Mouse (Mus musculus) forebrain, embryonic 16.5 days (tissue): ENCODE measurements around the gene Mapk8ip1. TPM values are rescaled to one million over a fixed set of nuclear protein-coding genes. Genes with fewer than 3 reads are reported as not detected.

ENCODE experiments used
- ATAC-seq: fragments of 200-750 bp; cut with Nextera tagmentation; 2 replicates; pipeline ENCODE4 v1.8.0; 2017; ENCODE audit warnings: mild to moderate bottlenecking, moderate library complexity
- H3K27ac ChIP-seq: fragments of 300-500 bp; sonication (generic); 2 replicates; pipeline ENCODE4 v1.5.1; 2014; ENCODE audit warnings: low read length, control low read depth
- H3K27me3 ChIP-seq: fragments of 300-500 bp; sonication (generic); replicated peaks from 2 replicates; pipeline ENCODE4 v1.6.1; 2014; ENCODE audit warnings: low read length; ENCODE audit not compliant: control insufficient read depth, insufficient read depth
- H3K36me3 ChIP-seq: fragments of 300-500 bp; sonication (generic); 2 replicates; pipeline ENCODE4 v1.6.1; 2014; ENCODE audit not compliant: control insufficient read depth, insufficient read depth
- H3K4me1 ChIP-seq: fragments of 300-500 bp; sonication (generic); replicated peaks from 2 replicates; pipeline ENCODE4 v1.6.1; 2014; ENCODE audit warnings: low read length; ENCODE audit not compliant: control insufficient read depth, insufficient read depth
- H3K4me2 ChIP-seq: fragments of 300-500 bp; sonication (generic); 2 replicates; pipeline ENCODE4 v1.6.1; 2014; ENCODE audit warnings: mild to moderate bottlenecking, low read length, control low read depth
- H3K4me3 ChIP-seq: fragments of 300-500 bp; sonication (generic); replicated peaks from 2 replicates; pipeline ENCODE4 v1.5.1; 2014; ENCODE audit warnings: mild to moderate bottlenecking, low read length, control low read depth
- H3K9ac ChIP-seq: fragments of 300-500 bp; sonication (generic); replicated peaks from 2 replicates; pipeline ENCODE4 v1.6.1; 2014; ENCODE audit warnings: low read depth, low read length, control low read depth
- H3K9me3 ChIP-seq: fragments of 300-500 bp; sonication (generic); 2 replicates; pipeline ENCODE4 v1.6.1; 2016; ENCODE audit warnings: low read length; ENCODE audit not compliant: control insufficient read depth
- WGBS: fragments of 180-500 bp; shearing (Covaris S2); extraction: QIAGEN DNeasy Blood & Tissue Kit; methylation state at CpG from one replicate; pipeline ENCODE4 v1.1.7; 2014; 5-methylcytosine and 5-hydroxymethylcytosine counted together
- polyA plus RNA-seq: library from polyadenylated mRNA; unstranded; fragments of >200 nt; fragmentation: Nextera tagmentation; extraction: Ambion mirVana; gene quantifications from 2 replicates; pipeline ENCODE4 v1.2.1, GENCODE M21; 2015

Mapk8ip1 gene
- polyA plus RNA-seq, 1 experiment from 2014 or later = 101 TPM

GRCm38 (mm10) chr2:92380495-92381050, 20.5 kb downstream of the Mapk8ip1 start:
- Histone ChIP-seq H3K4me2 (no peak overlapping the region), H3K27ac (no peak overlapping the region), H3K36me3 (peaks cover 19% of the 10 kb centered on the region), H3K4me1 (peaks cover 8% of the 10 kb centered on the region), H3K4me3 (no peak overlapping the region), H3K27me3 (no peaks in the 10 kb centered on the region), H3K9ac (no peak overlapping the region), H3K9me3 (no peaks in the 10 kb centered on the region)
- 85% methylated on average over 6 of the region's 6 CpGs for WGBS
- no peak for ATAC-seq

GRCm38 (mm10) chr2:92379783-92380494, 21.1 kb downstream of the Mapk8ip1 start:
- ATAC-seq = no peak
- H3K4me2 ChIP-seq = no peak overlapping the region
- peaks cover 13% of the 10 kb centered on the region; the same call in 1 of the 2 replicates for H3K36me3 ChIP-seq
- H3K4me3 ChIP-seq = no peak overlapping the region
- 81% methylated on average over 17 of the region's 17 CpGs for WGBS
- H3K4me1 ChIP-seq = peaks cover 8% of the 10 kb centered on the region
- no peaks in the 10 kb centered on the region for H3K9me3 ChIP-seq
- H3K27me3 ChIP-seq = no peaks in the 10 kb centered on the region
- no peak overlapping the region for H3K27ac ChIP-seq
- no peak overlapping the region for H3K9ac ChIP-seq

GRCm38 (mm10) chr2:92377320-92377719, 23.7 kb downstream of the Mapk8ip1 start:
- H3K4me3 ChIP-seq = no peak overlapping the region
- no peak overlapping the region for H3K27ac ChIP-seq
- WGBS = 94% methylated on average over 7 of the region's 7 CpGs
- peaks cover 6% of the 10 kb centered on the region; the same call in 1 of the 2 replicates for H3K36me3 ChIP-seq
- no peak for ATAC-seq
- H3K4me2 ChIP-seq = no peak overlapping the region
- no peaks in the 10 kb centered on the region for H3K9me3 ChIP-seq
- no peak overlapping the region for H3K9ac ChIP-seq
- H3K27me3 ChIP-seq = no peaks in the 10 kb centered on the region
- peaks cover 23% of the 10 kb centered on the region for H3K4me1 ChIP-seq

- ATAC-seq = no peak
- 79% methylated on average over 6 of the region's 6 CpGs for WGBS
- H3K4me3 ChIP-seq = no peak overlapping the region; the same call in 1 of the 2 replicates
Observed at GRCm38 (mm10) chr2:92376300-92376699, 24.8 kb downstream of the Mapk8ip1 start.

GRCm38 (mm10) chr2:92375788-92376187, 25.3 kb downstream of the Mapk8ip1 start:
- WGBS = 12% methylated on average over 10 of the region's 10 CpGs
- no peak for ATAC-seq

More at GRCm38 (mm10) chr2:92376300-92376699, 24.8 kb downstream of the Mapk8ip1 start:
- no peak overlapping the region for H3K27ac ChIP-seq
- no peaks in the 10 kb centered on the region for H3K9me3 ChIP-seq
- H3K9ac ChIP-seq = no peak overlapping the region
- H3K27me3 ChIP-seq = peaks cover under 1% of the 10 kb centered on the region
- peaks cover 33% of the 10 kb centered on the region for H3K4me1 ChIP-seq
- peaks cover 6% of the 10 kb centered on the region; the same call in 1 of the 2 replicates for H3K36me3 ChIP-seq
- peak overlapping the region; percentile 93 for H3K4me2 ChIP-seq

GRCm38 (mm10) chr2:92375099-92375623, 25.9 kb downstream of the Mapk8ip1 start:
- Histone ChIP-seq H3K4me2 (peak overlapping the region; percentile 93), H3K36me3 (peaks cover 3% of the 10 kb centered on the region; the same call in 1 of the 2 replicates), H3K4me1 (peaks cover 44% of the 10 kb centered on the region), H3K27me3 (peaks cover 8% of the 10 kb centered on the region), H3K4me3 (peak overlapping the region; percentile 71), H3K9ac (peak overlapping the region; percentile 74), H3K9me3 (no peaks in the 10 kb centered on the region), H3K27ac (peak overlapping the region; percentile 88)
- peak; percentile 95 for ATAC-seq
- WGBS = 0% methylated on average over 29 of the region's 29 CpGs

More at GRCm38 (mm10) chr2:92375788-92376187, 25.3 kb downstream of the Mapk8ip1 start:
- Histone ChIP-seq H3K4me3 (peak overlapping the region; percentile 71), H3K9ac (peak overlapping the region; percentile 74), H3K4me2 (peak overlapping the region; percentile 93), H3K9me3 (no peaks in the 10 kb centered on the region), H3K27ac (peak overlapping the region; percentile 88), H3K4me1 (peaks cover 38% of the 10 kb centered on the region), H3K27me3 (peaks cover 5% of the 10 kb centered on the region), H3K36me3 (peaks cover 4% of the 10 kb centered on the region; the same call in 1 of the 2 replicates)

- Histone ChIP-seq H3K27ac (peak within 1 kb of the TSS; percentile 88), H3K4me3 (peak within 1 kb of the TSS; percentile 71), H3K27me3 (peaks cover 15% of the 10 kb centered on the region), H3K9me3 (no peaks in the 10 kb centered on the region), H3K4me1 (peaks cover 44% of the 10 kb centered on the region), H3K4me2 (peak within 1 kb of the TSS; percentile 93), H3K36me3 (peaks cover 3% of the 10 kb centered on the region; the same call in 1 of the 2 replicates), H3K9ac (peak within 1 kb of the TSS; percentile 74)
- ATAC-seq = peak; percentile 37
- 4% methylated on average over 16 of the region's 16 CpGs for WGBS
Observed at GRCm38 (mm10) chr2:92374514-92374913, 26.5 kb downstream of the Mapk8ip1 start, which contains the start of the genes Pex16 and Large2. TSS of gene Pex16 (plus strand) at chr2:92374676. TSS of gene Large2 (minus strand) at chr2:92374869.

GRCm38 (mm10) chr2:92373437-92373813, 27.6 kb downstream of the Mapk8ip1 start:
- H3K36me3 ChIP-seq = no peaks in the 10 kb centered on the region
- 58% methylated on average over 11 of the region's 11 CpGs for WGBS
- H3K27me3 ChIP-seq = peaks cover 15% of the 10 kb centered on the region
- ATAC-seq = no peak
- no peak overlapping the region for H3K4me3 ChIP-seq
- H3K4me2 ChIP-seq = no peak overlapping the region
- no peaks in the 10 kb centered on the region for H3K9me3 ChIP-seq
- no peak overlapping the region for H3K9ac ChIP-seq
- peaks cover 44% of the 10 kb centered on the region for H3K4me1 ChIP-seq
- H3K27ac ChIP-seq = no peak overlapping the region

- H3K9ac ChIP-seq = no peak overlapping the region
- WGBS = 23% methylated on average over 9 of the region's 9 CpGs
- no peak overlapping the region for H3K4me2 ChIP-seq
- ATAC-seq = no peak
- peaks cover 44% of the 10 kb centered on the region for H3K4me1 ChIP-seq
- no peaks in the 10 kb centered on the region for H3K9me3 ChIP-seq
- no peak overlapping the region for H3K27ac ChIP-seq
- H3K27me3 ChIP-seq = peaks cover 15% of the 10 kb centered on the region
- no peaks in the 10 kb centered on the region for H3K36me3 ChIP-seq
- H3K4me3 ChIP-seq = no peak overlapping the region
Observed at GRCm38 (mm10) chr2:92372767-92373436, 28.2 kb downstream of the Mapk8ip1 start.
